Mouse (Mus musculus) cerebellum, postnatal 36 days (tissue): ENCODE measurements around the gene Pard6b.

Source experiments
- DNase-seq, 2 experiments: peaks; one replicate each; pipeline ENCODE4 v3.0.0; 2021 to 2022; ENCODE audit warnings: mixed read lengths in 2 of 2

The Pard6b gene

GRCm38 (mm10) chr2:168063712-168064111 is 17.1 kb upstream of the Pard6b start:
- DNase-seq = no peak

- no peak for DNase-seq
Measured at GRCm38 (mm10) chr2:168065511-168065910, 15.3 kb upstream of the Pard6b start.

GRCm38 (mm10) chr2:168066783-168067182 is 14.0 kb upstream of the Pard6b start:
- DNase-seq = no peak

GRCm38 (mm10) chr2:168070425-168070824 is 10.4 kb upstream of the Pard6b start:
- no peak for DNase-seq

GRCm38 (mm10) chr2:168072436-168073131 is 8.2 kb upstream of the Pard6b start:
- DNase-seq = peak; percentile 12 to 20

GRCm38 (mm10) chr2:168073722-168074121 is 7.1 kb upstream of the Pard6b start:
- DNase-seq = no peak

GRCm38 (mm10) chr2:168074457-168074856 is 6.3 kb upstream of the Pard6b start:
- no peak for DNase-seq

- no peak for DNase-seq
Measured at GRCm38 (mm10) chr2:168076840-168077576, 3.8 kb upstream of the Pard6b start.

GRCm38 (mm10) chr2:168078107-168078830 is 2.5 kb upstream of the Pard6b start:
- no peak for DNase-seq

GRCm38 (mm10) chr2:168081299-168081932 is 612 bp downstream of the Pard6b start:
- no peak for DNase-seq

- peak in 1 of 2 experiments; percentile 28 for DNase-seq
Measured at GRCm38 (mm10) chr2:168081933-168082306, 1.1 kb downstream of the Pard6b start.

GRCm38 (mm10) chr2:168083593-168083992 is 2.8 kb downstream of the Pard6b start:
- DNase-seq = no peak

GRCm38 (mm10) chr2:168084228-168084627 is 3.4 kb downstream of the Pard6b start:
- DNase-seq = no peak

- DNase-seq = peak in 1 of 2 experiments; percentile 30
Measured at GRCm38 (mm10) chr2:168085621-168086265, 4.9 kb downstream of the Pard6b start.

GRCm38 (mm10) chr2:168086318-168086717 is 5.5 kb downstream of the Pard6b start:
- no peak for DNase-seq

- no peak for DNase-seq
Measured at GRCm38 (mm10) chr2:168086839-168087238, 6.0 kb downstream of the Pard6b start.

- no peak for DNase-seq
Measured at GRCm38 (mm10) chr2:168091560-168091959, 10.8 kb downstream of the Pard6b start.

- DNase-seq = no peak
Measured at GRCm38 (mm10) chr2:168093077-168093476, 12.3 kb downstream of the Pard6b start.

GRCm38 (mm10) chr2:168095077-168095476 is 14.3 kb downstream of the Pard6b start:
- no peak for DNase-seq

- DNase-seq = no peak
Measured at GRCm38 (mm10) chr2:168096487-168096886, 15.7 kb downstream of the Pard6b start.

GRCm38 (mm10) chr2:168098040-168098439 is 17.2 kb downstream of the Pard6b start:
- peak; percentile 60 to 70 for DNase-seq

GRCm38 (mm10) chr2:168100008-168100407 is 19.2 kb downstream of the Pard6b start:
- no peak for DNase-seq

- DNase-seq = no peak
Measured at GRCm38 (mm10) chr2:168101805-168102204, 21.0 kb downstream of the Pard6b start.
